Mouse (Mus musculus): Measurements from ENCODE around the gene Eif2ak3. TPM values are rescaled to one million over a fixed set of nuclear protein-coding genes. Genes with fewer than 3 reads are reported as not detected.
"Not testable (repeated sequence)": the region's sequence is repeated elsewhere in the genome, so short reads cannot be mapped to it uniquely, and the experiment has no call there.

The Eif2ak3 gene
- polyA plus RNA-seq, 1 experiment from 2014 or later: 15.9 TPM

GRCm38 (mm10) chr6:70814629-70814950 is 29.7 kb upstream of the Eif2ak3 start:
- H3K9ac ChIP-seq (replicated peaks): no peak overlapping the region
- no peaks in the 10 kb centered on the region for H3K36me3 ChIP-seq
- H3K4me2 ChIP-seq (replicated peaks): no peak overlapping the region
- H3K4me1 ChIP-seq: no peaks in the 10 kb centered on the region
- H3K27ac ChIP-seq (replicated peaks): no peak overlapping the region
- H3K27me3 ChIP-seq: no peaks in the 10 kb centered on the region
- no peaks in the 10 kb centered on the region for H3K9me3 ChIP-seq
- no peak overlapping the region for H3K4me3 ChIP-seq
- WGBS: 88% methylated on average over 4 of the region's 4 CpGs
- no peak for ATAC-seq (replicated peaks)

- Histone ChIP-seq H3K4me3 (no peak overlapping the region), H3K27ac (replicated peaks) (no peak overlapping the region), H3K9ac (replicated peaks) (no peak overlapping the region), H3K9me3 (no peaks in the 10 kb centered on the region), H3K27me3 (no peaks in the 10 kb centered on the region), H3K36me3 (no peaks in the 10 kb centered on the region), H3K4me2 (replicated peaks) (no peak overlapping the region), H3K4me1 (no peaks in the 10 kb centered on the region)
- no peak for ATAC-seq (replicated peaks)
- WGBS: 85% methylated on average over 8 of the region's 8 CpGs
These were observed 28.8 kb upstream of the Eif2ak3 start for GRCm38 (mm10) chr6:70815471-70815870.

GRCm38 (mm10) chr6:70821566-70821965 is 22.7 kb upstream of the Eif2ak3 start:
- Histone ChIP-seq H3K4me3 (no peak overlapping the region), H3K4me1 (peaks cover 8% of the 10 kb centered on the region), H3K27ac (replicated peaks) (no peak overlapping the region), H3K27me3 (no peaks in the 10 kb centered on the region), H3K9me3 (no peaks in the 10 kb centered on the region), H3K4me2 (replicated peaks) (no peak overlapping the region), H3K9ac (replicated peaks) (no peak overlapping the region), H3K36me3 (no peaks in the 10 kb centered on the region)
- 60% methylated on average over 2 of the region's 2 CpGs for WGBS
- no peak for ATAC-seq (replicated peaks)

- no peaks in the 10 kb centered on the region for H3K36me3 ChIP-seq
- 70% methylated on average over 5 of the region's 5 CpGs for WGBS
- no peak for ATAC-seq (replicated peaks)
- H3K4me1 ChIP-seq: peaks cover 8% of the 10 kb centered on the region
- H3K4me2 ChIP-seq (replicated peaks): no peak overlapping the region
- no peaks in the 10 kb centered on the region for H3K27me3 ChIP-seq
- no peaks in the 10 kb centered on the region for H3K9me3 ChIP-seq
- H3K27ac ChIP-seq (replicated peaks): no peak overlapping the region
- no peak overlapping the region for H3K9ac ChIP-seq (replicated peaks)
- no peak overlapping the region for H3K4me3 ChIP-seq
These were observed 21.9 kb upstream of the Eif2ak3 start for GRCm38 (mm10) chr6:70822386-70822910.

- ATAC-seq (replicated peaks); H3K9me3 ChIP-seq: not testable (repeated sequence)
These were observed 21.0 kb upstream of the Eif2ak3 start for GRCm38 (mm10) chr6:70823277-70823676.

GRCm38 (mm10) chr6:70824085-70824986 is 20.0 kb upstream of the Eif2ak3 start:
- WGBS: 9% methylated on average over 23 of the region's 23 CpGs

More at GRCm38 (mm10) chr6:70823277-70823676, 21.0 kb upstream of the Eif2ak3 start:
- H3K4me2 ChIP-seq (replicated peaks); H3K27ac ChIP-seq (replicated peaks); H3K27me3 ChIP-seq; H3K9ac ChIP-seq (replicated peaks); H3K4me1 ChIP-seq; H3K4me3 ChIP-seq; H3K36me3 ChIP-seq: not testable (repeated sequence)
- 67% methylated on average over 4 of the region's 4 CpGs for WGBS

GRCm38 (mm10) chr6:70824987-70825337 is 19.4 kb upstream of the Eif2ak3 start:
- 0 out of 2 replicates have a peak, but pooled peaks have one; percentile 11 for ATAC-seq (replicated peaks)
- Histone ChIP-seq H3K9ac (replicated peaks) (no peak overlapping the region; the same call in 1 of the 2 replicates), H3K4me3 (peak overlapping the region; percentile 44), H3K9me3 (no peaks in the 10 kb centered on the region), H3K27me3 (no peaks in the 10 kb centered on the region), H3K36me3 (no peaks in the 10 kb centered on the region), H3K27ac (replicated peaks) (no peak overlapping the region), H3K4me2 (replicated peaks) (peak overlapping the region; percentile 63), H3K4me1 (peaks cover 8% of the 10 kb centered on the region)
- WGBS: 48% methylated on average over 4 of the region's 4 CpGs

More at GRCm38 (mm10) chr6:70824085-70824986, 20.0 kb upstream of the Eif2ak3 start:
- H3K9me3 ChIP-seq: no peaks in the 10 kb centered on the region
- no peaks in the 10 kb centered on the region for H3K36me3 ChIP-seq
- H3K27ac ChIP-seq (replicated peaks): no peak overlapping the region
- peak overlapping the region; percentile 63 for H3K4me2 ChIP-seq (replicated peaks)
- H3K4me3 ChIP-seq: peak overlapping the region; percentile 44
- peaks cover 8% of the 10 kb centered on the region for H3K4me1 ChIP-seq
- peak overlapping the region; percentile 45 for H3K9ac ChIP-seq (replicated peaks)
- peak; percentile 96 for ATAC-seq (replicated peaks)
- no peaks in the 10 kb centered on the region for H3K27me3 ChIP-seq

GRCm38 (mm10) chr6:70829451-70829850 is 14.9 kb upstream of the Eif2ak3 start:
- Histone ChIP-seq H3K36me3 (no peaks in the 10 kb centered on the region), H3K9me3 (no peaks in the 10 kb centered on the region), H3K27ac (replicated peaks) (no peak overlapping the region), H3K27me3 (no peaks in the 10 kb centered on the region), H3K4me1 (0 out of 2 replicates have a peak, but pooled peaks cover 2% of the 10 kb centered on the region), H3K4me3 (no peak overlapping the region), H3K9ac (replicated peaks) (no peak overlapping the region), H3K4me2 (replicated peaks) (no peak overlapping the region)
- ATAC-seq (replicated peaks): no peak
- 72% methylated on average over 2 of the region's 2 CpGs for WGBS

- Histone ChIP-seq H3K4me3 (no peak overlapping the region), H3K36me3 (no peaks in the 10 kb centered on the region), H3K27ac (replicated peaks) (no peak overlapping the region), H3K27me3 (no peaks in the 10 kb centered on the region), H3K9ac (replicated peaks) (no peak overlapping the region), H3K4me2 (replicated peaks) (no peak overlapping the region), H3K4me1 (no peaks in the 10 kb centered on the region), H3K9me3 (no peaks in the 10 kb centered on the region)
- ATAC-seq (replicated peaks): no peak
- 80% methylated on average over 3 of the region's 3 CpGs for WGBS
These were observed 13.8 kb upstream of the Eif2ak3 start for GRCm38 (mm10) chr6:70830552-70830951.

- no peak overlapping the region for H3K4me3 ChIP-seq
- H3K9me3 ChIP-seq: no peaks in the 10 kb centered on the region
- H3K36me3 ChIP-seq: no peaks in the 10 kb centered on the region
- 89% methylated on average over 10 of the region's 10 CpGs for WGBS
- H3K27ac ChIP-seq (replicated peaks): no peak overlapping the region
- no peak for ATAC-seq (replicated peaks)
- no peak overlapping the region for H3K9ac ChIP-seq (replicated peaks)
- H3K4me1 ChIP-seq: no peaks in the 10 kb centered on the region
- H3K27me3 ChIP-seq: no peaks in the 10 kb centered on the region
- no peak overlapping the region for H3K4me2 ChIP-seq (replicated peaks)
These were observed 13.0 kb upstream of the Eif2ak3 start for GRCm38 (mm10) chr6:70831179-70831839.

- Histone ChIP-seq H3K9ac (replicated peaks) (no peak overlapping the region), H3K4me2 (replicated peaks) (no peak overlapping the region), H3K9me3 (no peaks in the 10 kb centered on the region), H3K4me1 (no peaks in the 10 kb centered on the region), H3K27me3 (no peaks in the 10 kb centered on the region), H3K4me3 (no peak overlapping the region), H3K27ac (replicated peaks) (no peak overlapping the region), H3K36me3 (no peaks in the 10 kb centered on the region)
- ATAC-seq (replicated peaks): no peak
- 86% methylated on average over 2 of the region's 2 CpGs for WGBS
These were observed 7.0 kb upstream of the Eif2ak3 start for GRCm38 (mm10) chr6:70837297-70837696.

- Histone ChIP-seq H3K4me3 (no peak overlapping the region), H3K4me2 (replicated peaks) (no peak overlapping the region), H3K4me1 (peaks cover 6% of the 10 kb centered on the region), H3K9ac (replicated peaks) (no peak overlapping the region), H3K27me3 (no peaks in the 10 kb centered on the region), H3K36me3 (no peaks in the 10 kb centered on the region), H3K9me3 (no peaks in the 10 kb centered on the region), H3K27ac (replicated peaks) (no peak overlapping the region)
- ATAC-seq (replicated peaks): no peak
- 72% methylated on average over 3 of the region's 3 CpGs for WGBS
These were observed 5.8 kb upstream of the Eif2ak3 start for GRCm38 (mm10) chr6:70838532-70838931.
